Mouse (Mus musculus) erythroblast, adult 5-6 weeks (primary cell): ENCODE data around the gene Il17c. TPM values are rescaled to one million over a fixed set of nuclear protein-coding genes. Genes with fewer than 3 reads are reported as not detected.

Experiments
- ATAC-seq: replicated peaks from 2 replicates; pipeline ENCODE4 v1.8.0; 2016; ENCODE audit warnings: moderate number of reproducible peaks, mild to moderate bottlenecking, moderate TSS enrichment, inconsistent platforms; ENCODE audit not compliant: poor library complexity, low FRiP score, severe bottlenecking
- total RNA-seq, 2 experiments: library from RNA; stranded (forward) in 1 of 2; stranded (reverse) in 1 of 2; fragments of 150-400 nt in 1 of 2; fragments of 200-764, 138-1000 nt in 1 of 2; gene quantifications; 2 replicates each; pipeline versions ENCODE4 v1.2.3 to v1.2.4; 2015 to 2017; ENCODE audit warnings: low replicate concordance in 2 of 2

The Il17c gene
- total RNA-seq, 2 experiments from 2014 or later, result not detected

GRCm38 (mm10) chr8:122430058-122430636, 8.3 kb downstream of the Il17c start:
- ATAC-seq, result no peak

GRCm38 (mm10) chr8:122430646-122431045, 8.8 kb downstream of the Il17c start:
- no peak for ATAC-seq

- no peak for ATAC-seq
Measured at GRCm38 (mm10) chr8:122431694-122432442, 10.0 kb downstream of the Il17c start.

GRCm38 (mm10) chr8:122432443-122433268, 10.8 kb downstream of the Il17c start, which contains the start of gene Cyba:
Gene Cyba, minus strand, starts transcription at chr8:122432930.
- no peak for ATAC-seq

GRCm38 (mm10) chr8:122433269-122433905, 11.6 kb downstream of the Il17c start:
- ATAC-seq, result no peak

- no peak for ATAC-seq
Measured at GRCm38 (mm10) chr8:122435375-122435774, 13.6 kb downstream of the Il17c start.

GRCm38 (mm10) chr8:122436146-122436545, 14.3 kb downstream of the Il17c start:
- ATAC-seq, result no peak

GRCm38 (mm10) chr8:122436586-122437125, 14.8 kb downstream of the Il17c start:
- no peak for ATAC-seq

- no peak for ATAC-seq
Measured at GRCm38 (mm10) chr8:122437708-122438331, 16.0 kb downstream of the Il17c start.

- no peak for ATAC-seq
Measured at GRCm38 (mm10) chr8:122439336-122439735, 17.5 kb downstream of the Il17c start.

GRCm38 (mm10) chr8:122441326-122441725, 19.5 kb downstream of the Il17c start:
- ATAC-seq, result no peak

- no peak for ATAC-seq
Measured at GRCm38 (mm10) chr8:122442356-122442755, 20.5 kb downstream of the Il17c start.

GRCm38 (mm10) chr8:122442781-122443180, 21.0 kb downstream of the Il17c start:
- ATAC-seq, result peak; percentile 1; the same call in 1 of the 2 replicates

GRCm38 (mm10) chr8:122443262-122444006, 21.6 kb downstream of the Il17c start, which contains the start of gene Mvd:
Gene Mvd, minus strand, starts transcription at chr8:122443422.
- ATAC-seq, result peak; percentile 91

GRCm38 (mm10) chr8:122444058-122444748, 22.4 kb downstream of the Il17c start:
- peak; percentile 67 for ATAC-seq

- no peak for ATAC-seq
Measured at GRCm38 (mm10) chr8:122445203-122445602, 23.4 kb downstream of the Il17c start.

- no peak for ATAC-seq
Measured at GRCm38 (mm10) chr8:122451161-122451703, 29.4 kb downstream of the Il17c start.

- ATAC-seq, result no peak
Measured at GRCm38 (mm10) chr8:122452154-122452553, 30.3 kb downstream of the Il17c start.
